Mouse (Mus musculus): ENCODE data around the gene Hook2. TPM values are rescaled to one million over a fixed set of nuclear protein-coding genes. Genes with fewer than 3 reads are reported as not detected.
A peak's percentile ranks its signal among the peaks of the same experiment; 100 is the strongest.

The Hook2 gene
- polyA plus RNA-seq, 1 experiment: 14.1 TPM

- H3K4me3 ChIP-seq (replicated peaks; ENCODE audit: insufficient read depth, low read depth, low read length): no peak overlapping the region
- no peak overlapping the region for H3K27ac ChIP-seq (ENCODE audit: insufficient read depth, low read length)
- 6% methylated on average over 12 of the region's 12 CpGs for WGBS
- no peak for DNase-seq
- TF ChIP-seq POLR2A (IDR thresholded peaks at IDR 0.05; ENCODE audit: borderline replicate concordance, insufficient read depth, low read length): no peak
- no peak for TF ChIP-seq CTCF (IDR thresholded peaks at IDR 0.05; ENCODE audit: borderline replicate concordance, insufficient read depth, low read depth, low read length)
- H3K4me1 ChIP-seq (ENCODE audit: control insufficient read depth, insufficient read depth, low read length): peaks cover 7% of the 10 kb centered on the region; the same call in 1 of the 2 replicates
- no peaks in the 10 kb centered on the region for H3K27me3 ChIP-seq (ENCODE audit: control insufficient read depth, insufficient read depth, low read length)
Observed at GRCm38 (mm10) chr8:85035165-85035727, 44.8 kb downstream of the Hook2 start.

- H3K4me3 ChIP-seq (replicated peaks; ENCODE audit: insufficient read depth, low read depth, low read length): peak overlapping the region; percentile 93
- no peaks in the 10 kb centered on the region for H3K27me3 ChIP-seq (ENCODE audit: control insufficient read depth, insufficient read depth, low read length)
- TF ChIP-seq POLR2A (IDR thresholded peaks at IDR 0.05; ENCODE audit: borderline replicate concordance, insufficient read depth, low read length): no peak
- no peak for TF ChIP-seq CTCF (IDR thresholded peaks at IDR 0.05; ENCODE audit: borderline replicate concordance, insufficient read depth, low read depth, low read length)
- no peak for DNase-seq
- 1% methylated on average over 15 of the region's 15 CpGs for WGBS
- no peak overlapping the region for H3K27ac ChIP-seq (ENCODE audit: insufficient read depth, low read length)
- peaks cover 7% of the 10 kb centered on the region; the same call in 1 of the 2 replicates for H3K4me1 ChIP-seq (ENCODE audit: control insufficient read depth, insufficient read depth, low read length)
Observed at GRCm38 (mm10) chr8:85035728-85036310, 45.4 kb downstream of the Hook2 start.

GRCm38 (mm10) chr8:85036381-85036717 lies 45.9 kb downstream of the Hook2 start:
- H3K27me3 ChIP-seq (ENCODE audit: control insufficient read depth, insufficient read depth, low read length): no peaks in the 10 kb centered on the region
- no peak for TF ChIP-seq CTCF (IDR thresholded peaks at IDR 0.05; ENCODE audit: borderline replicate concordance, insufficient read depth, low read depth, low read length)
- TF ChIP-seq POLR2A (IDR thresholded peaks at IDR 0.05; ENCODE audit: borderline replicate concordance, insufficient read depth, low read length): peak; percentile 64; the same call in 1 of the 2 replicates
- peak overlapping the region; percentile 93 for H3K4me3 ChIP-seq (replicated peaks; ENCODE audit: insufficient read depth, low read depth, low read length)
- peaks cover 7% of the 10 kb centered on the region; the same call in 1 of the 2 replicates for H3K4me1 ChIP-seq (ENCODE audit: control insufficient read depth, insufficient read depth, low read length)
- WGBS: under 1% methylated on average over 9 of the region's 9 CpGs
- no peak for DNase-seq
- peak overlapping the region; percentile 17; the same call in 1 of the 2 replicates for H3K27ac ChIP-seq (ENCODE audit: insufficient read depth, low read length)

- peak within 1 kb of the TSS; percentile 92 for H3K27ac ChIP-seq (ENCODE audit: insufficient read depth, low read length)
- no peak for TF ChIP-seq CTCF (IDR thresholded peaks at IDR 0.05; ENCODE audit: borderline replicate concordance, insufficient read depth, low read depth, low read length)
- TF ChIP-seq POLR2A (IDR thresholded peaks at IDR 0.05; ENCODE audit: borderline replicate concordance, insufficient read depth, low read length): peak; percentile 10; the same call in 1 of the 2 replicates
- no peaks in the 10 kb centered on the region for H3K27me3 ChIP-seq (ENCODE audit: control insufficient read depth, insufficient read depth, low read length)
- peaks cover 7% of the 10 kb centered on the region; the same call in 1 of the 2 replicates for H3K4me1 ChIP-seq (ENCODE audit: control insufficient read depth, insufficient read depth, low read length)
- peak within 1 kb of the TSS; percentile 93 for H3K4me3 ChIP-seq (replicated peaks; ENCODE audit: insufficient read depth, low read depth, low read length)
- 1% methylated on average over 59 of the region's 59 CpGs for WGBS
- peak; percentile 90 to 95 for DNase-seq
Observed at GRCm38 (mm10) chr8:85036718-85037365, 46.4 kb downstream of the Hook2 start, which contains the start of gene Tnpo2. Tnpo2 (plus strand) TSS chr8:85036915.

- TF ChIP-seq CTCF (IDR thresholded peaks at IDR 0.05; ENCODE audit: borderline replicate concordance, insufficient read depth, low read depth, low read length) (no peak), POLR2A (IDR thresholded peaks at IDR 0.05; ENCODE audit: borderline replicate concordance, insufficient read depth, low read length) (no peak)
- peak in 1 of 2 experiments; percentile 34 for DNase-seq
- under 1% methylated on average over 14 of the region's 14 CpGs for WGBS
- Histone ChIP-seq H3K4me1 (ENCODE audit: control insufficient read depth, insufficient read depth, low read length) (peaks cover 7% of the 10 kb centered on the region; the same call in 1 of the 2 replicates), H3K27ac (ENCODE audit: insufficient read depth, low read length) (0 out of 2 replicates have a peak overlapping the region, but pooled peaks have one; percentile 56), H3K27me3 (ENCODE audit: control insufficient read depth, insufficient read depth, low read length) (no peaks in the 10 kb centered on the region), H3K4me3 (replicated peaks; ENCODE audit: insufficient read depth, low read depth, low read length) (peak overlapping the region; percentile 93)
Observed at GRCm38 (mm10) chr8:85037366-85037680, 46.9 kb downstream of the Hook2 start.

GRCm38 (mm10) chr8:85037681-85038531 lies 47.5 kb downstream of the Hook2 start:
- under 1% methylated on average over 57 of the region's 57 CpGs for WGBS
- peak; percentile 41 to 61 for DNase-seq
- Histone ChIP-seq H3K27me3 (ENCODE audit: control insufficient read depth, insufficient read depth, low read length) (no peaks in the 10 kb centered on the region), H3K27ac (ENCODE audit: insufficient read depth, low read length) (peak overlapping the region; percentile 56), H3K4me1 (ENCODE audit: control insufficient read depth, insufficient read depth, low read length) (peaks cover 7% of the 10 kb centered on the region; the same call in 1 of the 2 replicates), H3K4me3 (replicated peaks; ENCODE audit: insufficient read depth, low read depth, low read length) (peak overlapping the region; percentile 93)
- no peak for TF ChIP-seq CTCF (IDR thresholded peaks at IDR 0.05; ENCODE audit: borderline replicate concordance, insufficient read depth, low read depth, low read length)
- no peak for TF ChIP-seq POLR2A (IDR thresholded peaks at IDR 0.05; ENCODE audit: borderline replicate concordance, insufficient read depth, low read length)

- Histone ChIP-seq H3K27ac (ENCODE audit: insufficient read depth, low read length) (no peak overlapping the region), H3K4me1 (ENCODE audit: control insufficient read depth, insufficient read depth, low read length) (no peaks in the 10 kb centered on the region), H3K4me3 (replicated peaks; ENCODE audit: insufficient read depth, low read depth, low read length) (no peak overlapping the region), H3K27me3 (ENCODE audit: control insufficient read depth, insufficient read depth, low read length) (no peaks in the 10 kb centered on the region)
- 92% methylated on average over 6 of the region's 6 CpGs for WGBS
- DNase-seq: no peak
- TF ChIP-seq CTCF (IDR thresholded peaks at IDR 0.05; ENCODE audit: borderline replicate concordance, insufficient read depth, low read depth, low read length): no peak
- no peak for TF ChIP-seq POLR2A (IDR thresholded peaks at IDR 0.05; ENCODE audit: borderline replicate concordance, insufficient read depth, low read length)
Observed at GRCm38 (mm10) chr8:85043619-85044018, 53.2 kb downstream of the Hook2 start.

Other genes with a start within 250 kb of the Hook2 start
- 98.5 and 105 TPM in 2 replicates for gene Nfix, start 190.3 kb upstream of the Hook2 start, polyA plus RNA-seq (2012; rRNA removed)
- 16.1 and 16.2 TPM in 2 replicates for gene Dand5, start 167.8 kb upstream of the Hook2 start, polyA plus RNA-seq (2012; rRNA removed)
- gene Gadd45gip1, start 159.1 kb upstream of the Hook2 start, polyA plus RNA-seq (2012; rRNA removed): 45.3 and 45.5 TPM in 2 replicates
- gene Rad23a, start 149.9 kb upstream of the Hook2 start, polyA plus RNA-seq (2012; rRNA removed): 117 and 120 TPM in 2 replicates
- 343 and 394 TPM in 2 replicates for gene Calr, start 143.7 kb upstream of the Hook2 start, polyA plus RNA-seq (2012; rRNA removed)
- 69.9 and 72.0 TPM in 2 replicates for gene Farsa, start 133.6 kb upstream of the Hook2 start, polyA plus RNA-seq (2012; rRNA removed)
- gene Syce2, start 118.5 kb upstream of the Hook2 start, polyA plus RNA-seq (2012; rRNA removed): 6.0 and 7.5 TPM in 2 replicates
- gene Gcdh, start 96.7 kb upstream of the Hook2 start, polyA plus RNA-seq (2012; rRNA removed): 88.2 and 95.2 TPM in 2 replicates
- 0.31 and 0.41 TPM in 2 replicates for gene Klf1, start 88.7 kb upstream of the Hook2 start, polyA plus RNA-seq (2012; rRNA removed)
- 9.1 and 10.5 TPM in 2 replicates for gene Dnase2a, start 82.0 kb upstream of the Hook2 start, polyA plus RNA-seq (2012; rRNA removed)
- 115 and 129 TPM in 2 replicates for gene Mast1, start 53.2 kb upstream of the Hook2 start, polyA plus RNA-seq (2012; rRNA removed)
- 6.8 and 7.9 TPM in 2 replicates for gene Rtbdn, start 43.6 kb upstream of the Hook2 start, polyA plus RNA-seq (2012; rRNA removed)
- gene Gm49661, start 21.2 kb upstream of the Hook2 start, polyA plus RNA-seq (2012; rRNA removed): not detected in 2 replicates
- 345 and 351 TPM in 2 replicates for gene Prdx2, start 21.0 kb upstream of the Hook2 start, polyA plus RNA-seq (2012; rRNA removed)
- gene Rnaseh2a, start 20.8 kb upstream of the Hook2 start, polyA plus RNA-seq (2012; rRNA removed): 58.7 and 61.5 TPM in 2 replicates
- gene Junb, start 11.9 kb upstream of the Hook2 start, polyA plus RNA-seq (2012; rRNA removed): 12.8 and 13.5 TPM in 2 replicates
- 0.06 and 0.07 TPM in 2 replicates for gene Best2, start 23.9 kb downstream of the Hook2 start, polyA plus RNA-seq (2012; rRNA removed)
- 291 and 296 TPM in 2 replicates for gene Asna1, start 34.7 kb downstream of the Hook2 start, polyA plus RNA-seq (2012; rRNA removed)
- gene Trir, start 36.2 kb downstream of the Hook2 start, polyA plus RNA-seq (2012; rRNA removed): 138 and 150 TPM in 2 replicates
- gene Tnpo2, start 46.3 kb downstream of the Hook2 start, polyA plus RNA-seq (2012; rRNA removed): 92.0 and 97.9 TPM in 2 replicates
- 27.7 and 29.3 TPM in 2 replicates for gene Fbxw9, start 69.5 kb downstream of the Hook2 start, polyA plus RNA-seq (2012; rRNA removed)
- 1.3 TPM in 1 of 2 replicates, not detected in the other for gene Gm5741, start 77.4 kb downstream of the Hook2 start, polyA plus RNA-seq (2012; rRNA removed)
- 69.7 and 71.6 TPM in 2 replicates for gene Dhps, start 81.2 kb downstream of the Hook2 start, polyA plus RNA-seq (2012; rRNA removed)
- 98.0 and 102 TPM in 2 replicates for gene Wdr83os, start 90.1 kb downstream of the Hook2 start, polyA plus RNA-seq (2012; rRNA removed)
- gene Wdr83, start 90.7 kb downstream of the Hook2 start, polyA plus RNA-seq (2012; rRNA removed): 54.4 and 54.9 TPM in 2 replicates
- gene Man2b1, start 92.7 kb downstream of the Hook2 start, polyA plus RNA-seq (2012; rRNA removed): 34.7 and 35.7 TPM in 2 replicates
- 4.5 and 4.8 TPM in 2 replicates for gene Zfp791, start 132.5 kb downstream of the Hook2 start, polyA plus RNA-seq (2012; rRNA removed)
- gene Cks1brt, start 161.3 kb downstream of the Hook2 start, polyA plus RNA-seq (2012; rRNA removed): not detected in 2 replicates
- not detected in 2 replicates for gene Olfr371, start 235.4 kb downstream of the Hook2 start, polyA plus RNA-seq (2012; rRNA removed)

Data from cerebellum, adult 2 months (tissue).